Mouse (Mus musculus) stomach, postnatal 0 days (tissue): ENCODE measurements around the gene Sdsl. TPM values are rescaled to one million over a fixed set of nuclear protein-coding genes. Genes with fewer than 3 reads are reported as not detected.

Source experiments
- ATAC-seq: fragments of 200-750 bp; cut with Nextera tagmentation; 2 replicates; pipeline ENCODE4 v1.8.0; 2017; ENCODE audit not compliant: low FRiP score, low TSS enrichment
- DNase-seq: peaks from one replicate; pipeline ENCODE4 v3.0.0-alpha.2; 2016; ENCODE audit warnings: low spot score
- H3K27ac ChIP-seq: fragments of 300-500 bp; sonication (generic); replicated peaks from 2 replicates; pipeline ENCODE4 v1.5.1; 2014; ENCODE audit warnings: mild to moderate bottlenecking, control low read depth
- H3K27me3 ChIP-seq: fragments of 300-500 bp; sonication (generic); 2 replicates; pipeline ENCODE4 v1.6.1; 2014; ENCODE audit warnings: low read length; ENCODE audit not compliant: control insufficient read depth, insufficient read depth
- H3K36me3 ChIP-seq: fragments of 300-500 bp; sonication (generic); 2 replicates; pipeline ENCODE4 v1.6.1; 2014; ENCODE audit warnings: low read length, mixed read lengths; ENCODE audit not compliant: control insufficient read depth, insufficient read depth
- H3K4me1 ChIP-seq: fragments of 300-500 bp; sonication (generic); replicated peaks from 2 replicates; pipeline ENCODE4 v1.6.1; 2014; ENCODE audit warnings: antibody characterized with exemption; ENCODE audit not compliant: control insufficient read depth, insufficient read depth
- H3K4me2 ChIP-seq: fragments of 300-500 bp; sonication (generic); replicated peaks from 2 replicates; pipeline ENCODE4 v1.6.1; 2014; ENCODE audit warnings: low read depth, mild to moderate bottlenecking, control low read depth, moderate library complexity
- H3K4me3 ChIP-seq: fragments of 300-500 bp; sonication (generic); 2 replicates; pipeline ENCODE4 v1.5.1; 2014; ENCODE audit warnings: low read depth, low read length, control low read depth
- H3K9ac ChIP-seq: fragments of 300-500 bp; sonication (generic); 2 replicates; pipeline ENCODE4 v1.6.1; 2014; ENCODE audit warnings: mild to moderate bottlenecking, low read length, control low read depth, mixed read lengths
- H3K9me3 ChIP-seq: fragments of 300-500 bp; sonication (generic); 2 replicates; pipeline ENCODE4 v1.6.1; 2016; ENCODE audit warnings: low read length; ENCODE audit not compliant: control insufficient read depth
- CTCF ChIP-seq: IDR thresholded peaks from 2 replicates; pipeline ENCODE4 v1.5.1; 2016; ENCODE audit warnings: antibody characterized with exemption, low read depth, mild to moderate bottlenecking, moderate library complexity
- EP300 ChIP-seq: optimal IDR thresholded peaks from 2 replicates; pipeline ENCODE3; 2016; ENCODE audit warnings: antibody characterized with exemption
- WGBS: fragments of 180-500 bp; shearing (Covaris S2); extraction: QIAGEN DNeasy Blood & Tissue Kit; methylation state at CpG from one replicate; pipeline ENCODE4 v1.1.7; 2014; 5-methylcytosine and 5-hydroxymethylcytosine counted together
- polyA plus RNA-seq: library from polyadenylated mRNA; unstranded; fragments of >200 nt; fragmentation: Nextera tagmentation; extraction: Ambion mirVana; gene quantifications from 2 replicates; pipeline ENCODE4 v1.2.1, GENCODE M21; 2015

The Sdsl gene
- polyA plus RNA-seq, 1 experiment from 2014 or later = 16.8 TPM

DNA sequence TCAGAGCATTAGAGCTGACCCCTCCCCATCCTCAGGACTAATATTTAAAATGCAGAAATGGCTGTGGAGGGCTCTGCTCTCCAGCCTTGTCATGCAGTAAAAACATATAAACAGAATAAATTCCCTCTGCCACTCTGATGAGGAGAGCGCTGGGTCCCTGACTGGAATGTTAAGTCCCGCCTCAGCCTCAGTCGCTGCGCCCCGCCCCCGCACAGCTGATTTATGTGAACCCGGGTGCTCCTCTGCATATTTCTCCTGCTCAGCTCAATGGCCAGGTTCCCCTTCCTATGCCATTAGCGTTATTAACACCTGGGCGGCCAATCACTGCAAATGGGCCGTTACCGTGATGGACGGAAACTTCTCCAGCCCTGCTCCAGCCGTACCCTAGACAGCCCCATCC is 25.3 kb downstream of the Sdsl start:
- TF ChIP-seq CTCF (no peak), EP300 (no peak)
- H3K9ac ChIP-seq = no peak overlapping the region
- no peak overlapping the region for H3K4me2 ChIP-seq
- ATAC-seq (no peak), DNase-seq (no peak)
- H3K27ac ChIP-seq = no peak overlapping the region
- no peaks in the 10 kb centered on the region for H3K36me3 ChIP-seq
- H3K4me3 ChIP-seq = no peak overlapping the region
- WGBS = 21% methylated on average over 13 of the region's 13 CpGs
- H3K4me1 ChIP-seq = no peaks in the 10 kb centered on the region
- H3K9me3 ChIP-seq = no peaks in the 10 kb centered on the region
- H3K27me3 ChIP-seq = no peaks in the 10 kb centered on the region; the same call in 1 of the 2 replicates

DNA sequence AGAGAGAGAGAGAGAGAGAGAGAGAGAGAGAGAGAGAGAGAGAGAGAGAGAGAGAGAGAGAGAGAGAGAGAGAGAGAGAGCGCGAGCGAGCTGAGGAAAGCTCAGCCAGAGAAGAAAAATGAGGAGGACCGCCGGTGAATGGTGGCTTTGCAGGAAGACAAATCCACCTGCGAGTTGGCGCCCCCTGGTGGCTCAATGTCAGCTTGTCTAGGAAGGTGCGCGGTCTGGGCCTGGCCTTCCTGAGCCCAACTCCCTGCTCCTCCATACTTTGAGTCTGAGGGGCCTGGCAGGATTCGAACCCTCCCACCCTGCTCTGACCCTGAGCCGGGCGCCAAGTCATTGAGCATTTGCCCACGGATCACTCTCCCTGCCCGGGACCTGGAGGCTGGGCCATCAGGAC is 31.9 kb downstream of the Sdsl start:
- H3K4me2 ChIP-seq = peak overlapping the region; percentile 51
- no peak overlapping the region for H3K9ac ChIP-seq
- no peaks in the 10 kb centered on the region for H3K36me3 ChIP-seq
- peaks cover 33% of the 10 kb centered on the region for H3K27me3 ChIP-seq
- TF ChIP-seq EP300 = no peak
- TF ChIP-seq CTCF = peak; percentile 87
- H3K4me3 ChIP-seq = peak overlapping the region; percentile 29
- ATAC-seq (peak; percentile 65), DNase-seq (peak; percentile 93)
- H3K27ac ChIP-seq = no peak overlapping the region
- no peaks in the 10 kb centered on the region for H3K9me3 ChIP-seq
- WGBS = 6% methylated on average over 14 of the region's 14 CpGs
- H3K4me1 ChIP-seq = no peaks in the 10 kb centered on the region; the same call in 1 of the 2 replicates

DNA sequence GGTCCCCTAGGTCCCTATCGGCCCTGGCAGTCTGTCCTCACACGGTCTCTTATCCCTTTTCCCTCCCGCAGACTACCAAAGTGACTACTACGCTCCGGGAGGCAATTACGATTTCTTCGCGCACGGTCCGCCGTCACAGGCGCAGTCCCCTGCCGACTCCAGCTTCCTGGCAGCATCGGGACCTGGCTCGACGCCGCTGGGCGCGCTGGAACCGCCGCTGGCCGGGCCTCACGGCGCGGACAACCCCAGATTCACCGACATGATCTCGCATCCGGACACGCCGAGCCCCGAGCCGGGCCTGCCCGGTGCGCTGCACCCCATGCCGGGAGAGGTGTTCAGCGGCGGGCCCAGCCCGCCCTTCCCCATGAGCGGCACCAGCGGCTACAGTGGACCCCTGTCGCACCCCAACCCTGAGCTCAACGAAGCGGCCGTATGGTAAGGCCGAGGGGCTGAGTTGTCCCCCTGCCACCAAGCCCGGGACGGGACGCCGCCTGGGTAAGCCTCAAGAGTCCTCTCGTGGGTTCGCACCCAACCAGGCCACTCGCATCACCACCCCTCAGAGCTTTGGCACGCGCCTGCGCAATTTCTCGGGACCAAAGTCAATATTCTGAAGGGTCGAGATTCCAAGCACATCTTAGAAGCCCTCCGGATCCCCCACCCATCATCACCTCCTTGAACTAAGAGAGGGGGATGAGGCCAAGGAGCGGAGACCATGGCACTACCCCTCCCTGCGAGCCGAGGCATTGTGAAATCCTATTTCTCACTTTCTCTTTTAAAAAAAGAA is 32.5 kb downstream of the Sdsl start:
- no peaks in the 10 kb centered on the region; the same call in 1 of the 2 replicates for H3K4me1 ChIP-seq
- H3K4me2 ChIP-seq = peak overlapping the region; percentile 51
- peak overlapping the region; percentile 29 for H3K4me3 ChIP-seq
- no peak overlapping the region for H3K9ac ChIP-seq
- no peak overlapping the region for H3K27ac ChIP-seq
- no peak for TF ChIP-seq EP300
- TF ChIP-seq CTCF = no peak
- DNase-seq (no peak), ATAC-seq (no peak)
- under 1% methylated on average over 61 of the region's 61 CpGs for WGBS
- H3K36me3 ChIP-seq = no peaks in the 10 kb centered on the region
- H3K27me3 ChIP-seq = peaks cover 39% of the 10 kb centered on the region
- no peaks in the 10 kb centered on the region for H3K9me3 ChIP-seq

DNA sequence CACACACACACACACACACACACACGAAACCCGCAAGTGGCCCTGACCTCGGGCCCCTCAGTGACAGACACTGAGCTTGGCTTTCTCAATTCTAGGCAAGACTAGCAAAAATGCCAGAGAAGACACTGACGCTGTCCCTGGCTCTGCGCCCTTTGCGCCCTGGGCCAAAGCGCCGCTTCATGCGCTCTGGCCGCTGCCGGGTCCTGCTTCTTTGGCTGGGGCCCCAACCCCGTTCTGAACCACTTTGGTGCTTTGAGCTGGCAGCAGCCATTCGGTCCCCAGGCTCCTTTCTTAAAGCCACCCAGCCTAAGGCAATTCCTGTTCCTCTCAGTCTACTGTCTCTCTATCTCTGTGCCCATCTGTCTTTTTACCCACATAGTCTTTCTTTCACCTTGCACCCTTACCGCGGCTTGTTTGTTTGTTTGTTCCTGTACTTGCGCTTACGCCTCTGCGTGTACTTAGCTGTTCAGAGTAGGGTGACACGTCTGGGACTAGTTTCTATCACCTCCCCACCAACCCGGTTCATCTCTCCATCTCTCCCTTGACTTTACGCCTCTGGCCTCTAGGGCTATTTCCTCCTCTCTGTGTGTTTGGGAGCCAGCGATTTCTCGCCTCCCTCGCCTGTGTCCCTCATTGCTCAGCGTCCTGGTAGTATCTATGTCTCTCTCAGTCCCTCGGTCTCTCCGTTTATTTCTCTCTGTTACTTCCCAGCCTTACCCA is 33.5 kb downstream of the Sdsl start:
- Histone ChIP-seq H3K4me3 (no peak overlapping the region), H3K9me3 (no peaks in the 10 kb centered on the region)
- DNase-seq = no peak

DNA sequence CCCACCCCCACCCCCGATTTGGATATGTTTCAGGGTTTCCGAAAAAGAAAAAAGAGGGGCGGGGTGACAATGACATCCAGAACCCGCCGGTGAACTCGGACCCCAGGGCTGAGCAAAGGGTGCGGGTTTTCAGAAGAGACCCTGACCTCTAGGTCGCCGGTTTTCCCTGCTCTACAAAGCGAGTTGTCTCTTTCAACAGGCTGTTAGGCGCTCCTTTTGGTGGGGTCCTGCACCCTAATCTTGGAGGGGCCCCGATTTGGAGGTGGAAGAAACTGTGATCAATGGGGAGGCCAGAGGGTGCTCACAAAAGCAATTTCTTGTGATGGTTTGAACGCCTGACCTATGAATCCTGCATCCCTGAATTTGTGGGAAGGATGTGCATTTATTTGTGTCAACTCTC is 34.1 kb downstream of the Sdsl start:
- ATAC-seq = no peak
- no peaks in the 10 kb centered on the region; the same call in 1 of the 2 replicates for H3K4me1 ChIP-seq
- TF ChIP-seq EP300 = no peak
- no peak for TF ChIP-seq CTCF
- peaks cover 46% of the 10 kb centered on the region for H3K27me3 ChIP-seq
- H3K27ac ChIP-seq = no peak overlapping the region
- DNase-seq = no peak
- under 1% methylated on average over 13 of the region's 13 CpGs for WGBS
- H3K36me3 ChIP-seq = no peaks in the 10 kb centered on the region
- no peak overlapping the region for H3K4me3 ChIP-seq
- no peak overlapping the region for H3K9ac ChIP-seq
- no peak overlapping the region for H3K4me2 ChIP-seq
- H3K9me3 ChIP-seq = no peaks in the 10 kb centered on the region

More for the DNA sequence above, 33.5 kb downstream of the Sdsl start:
- no peaks in the 10 kb centered on the region; the same call in 1 of the 2 replicates for H3K4me1 ChIP-seq
- 4% methylated on average over 27 of the region's 27 CpGs for WGBS
- H3K36me3 ChIP-seq = no peaks in the 10 kb centered on the region
- TF ChIP-seq EP300 = no peak
- TF ChIP-seq CTCF = no peak
- H3K4me2 ChIP-seq = no peak overlapping the region
- no peak overlapping the region for H3K9ac ChIP-seq
- ATAC-seq = no peak
- H3K27ac ChIP-seq = no peak overlapping the region
- peaks cover 45% of the 10 kb centered on the region for H3K27me3 ChIP-seq
